23 mouse cellular contexts compared by ENCODE assay signal in the genomic region with DNA sequence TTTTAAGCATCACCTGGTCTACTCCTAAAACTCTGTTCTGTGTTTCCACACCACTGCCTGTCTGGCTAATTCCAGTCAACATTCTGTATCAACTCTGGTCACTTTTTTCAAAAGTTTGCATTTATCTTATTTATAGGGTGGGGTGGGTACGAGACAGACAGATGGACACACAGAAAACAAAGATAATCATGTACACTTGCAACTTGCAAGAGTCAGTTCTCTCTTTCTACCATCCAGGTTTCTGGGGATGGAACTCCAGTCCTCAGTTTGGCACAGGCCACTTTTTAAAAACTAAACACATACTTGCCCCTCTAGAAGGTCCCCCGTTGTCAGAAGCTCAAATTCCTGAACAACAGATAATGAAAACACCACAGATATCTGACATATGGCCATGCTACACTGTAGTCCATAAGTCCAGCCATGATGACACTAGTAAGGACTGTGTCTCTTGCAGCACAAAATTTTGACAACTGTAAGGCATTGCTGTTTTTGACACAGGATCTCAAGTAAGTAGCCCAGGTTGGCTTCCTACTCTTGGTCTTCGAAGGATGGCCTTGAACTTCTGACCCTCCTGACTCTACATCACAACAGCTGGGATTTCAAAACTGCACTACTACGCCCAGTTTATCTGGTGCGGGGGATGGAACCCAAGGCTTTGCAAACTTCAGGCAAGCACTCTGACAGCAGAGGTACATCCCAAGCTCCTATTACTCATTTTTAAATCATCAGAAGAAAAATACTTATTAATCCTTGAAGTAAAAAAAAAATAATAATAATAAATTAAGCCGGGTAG. TPM values are rescaled to one million over a fixed set of nuclear protein-coding genes. Genes with fewer than 3 reads are reported as not detected.
DNase-seq lines count a peak whose midpoint lies in the region; ATAC-seq and TF ChIP-seq lines count a peak whose summit lies in the region.
"Had no signal": no experiment of that assay in that cellular context is flagged by ENCODE, and none has a peak within 500 bp of the region (broad histone marks: within the 10 kb centered on the region; RNA-seq: fewer than 3 reads in every experiment).

No protein-coding gene starts in this region.

- TF ChIP-seq POLR2A in bone marrow, adult 2 months (IDR thresholded peaks at IDR 0.05; ENCODE audit: borderline replicate concordance, control insufficient read depth, low read depth, low read length): no peak

- TF ChIP-seq CTCF in bone marrow, adult 2 months (IDR thresholded peaks at IDR 0.05; ENCODE audit: control insufficient read depth, insufficient read depth, low read length): no peak

- no peak overlapping the region for H3K9ac ChIP-seq in intestine, embryonic 14.5 days (ENCODE audit: low read length)
- H3K9ac ChIP-seq in intestine, embryonic 15.5 days: no peak overlapping the region
- H3K9ac ChIP-seq in liver, embryonic 13.5 days: peak overlapping the region; percentile 30
- H3K9ac ChIP-seq: forebrain, embryonic 15.5 days; heart, embryonic 15.5 days; limb, embryonic 15.5 days; neural tube, embryonic 15.5 days had no signal

- ATAC-seq in intestine, embryonic 14.5 days (replicated peaks; ENCODE audit: low FRiP score, low TSS enrichment, low read depth): no peak
- no peak for ATAC-seq in intestine, embryonic 15.5 days
- no peak for ATAC-seq in liver, embryonic 13.5 days (ENCODE audit: low read depth)
- ATAC-seq: CD4-positive, CD25-positive, alpha-beta regulatory T cell, adult 4 months; forebrain, embryonic 15.5 days; lung, postnatal 0 days; midbrain, embryonic 16.5 days had no signal

- H3K36me3 ChIP-seq in intestine, embryonic 14.5 days (ENCODE audit: control insufficient read depth, insufficient read depth, low read length): peaks cover 22% of the 10 kb centered on the region
- 0 out of 2 replicates have a peak, but pooled peaks cover 3% of the 10 kb centered on the region for H3K36me3 ChIP-seq in intestine, embryonic 15.5 days
- peaks cover 34% of the 10 kb centered on the region for H3K36me3 ChIP-seq in liver, embryonic 13.5 days

- WGBS in intestine, embryonic 14.5 days: 71% methylated on average over 6 of the region's 6 CpGs
- 66% methylated on average over 6 of the region's 6 CpGs for WGBS in intestine, embryonic 15.5 days
- WGBS in bone marrow, adult 2 months: 67% methylated on average over 6 of the region's 6 CpGs
- WGBS in liver, embryonic 13.5 days (ENCODE audit: insufficient replicate concordance): 39% methylated on average over 6 of the region's 6 CpGs

- peaks cover 14% of the 10 kb centered on the region; the same call in 1 of the 2 replicates for H3K4me1 ChIP-seq in intestine, embryonic 14.5 days (replicated peaks; ENCODE audit: control insufficient read depth, insufficient read depth, low read length)
- 0 out of 2 replicates have a peak, but pooled peaks cover 6% of the 10 kb centered on the region for H3K4me1 ChIP-seq in intestine, embryonic 15.5 days (replicated peaks)
- no peaks in the 10 kb centered on the region; the same call in 1 of the 2 replicates for H3K4me1 ChIP-seq in bone marrow, adult 2 months (ENCODE audit: control insufficient read depth, insufficient read depth, low read length)
- peaks cover 47% of the 10 kb centered on the region for H3K4me1 ChIP-seq in liver, embryonic 13.5 days (replicated peaks)

- no peak overlapping the region for H3K27ac ChIP-seq in intestine, embryonic 14.5 days (ENCODE audit: low read depth)
- H3K27ac ChIP-seq in intestine, embryonic 15.5 days: no peak overlapping the region
- H3K27ac ChIP-seq in bone marrow, adult 2 months (ENCODE audit: control insufficient read depth, insufficient read depth, low read depth, low read length, poor library complexity): peak overlapping the region; percentile 30; the same call in 1 of the 2 replicates
- H3K27ac ChIP-seq in liver, embryonic 13.5 days: peak overlapping the region; percentile 87
- H3K27ac ChIP-seq: embryonic facial prominence, embryonic 10.5 days; forebrain, embryonic 15.5 days; hindbrain, embryonic 10.5 days; limb, embryonic 15.5 days; neural tube, embryonic 15.5 days; stomach, postnatal 0 days had no signal

- DNase-seq in intestine, embryonic 14.5 days (ENCODE audit: low spot score): peak; percentile 28
- peak; percentile 16 for DNase-seq in liver, embryonic 13.5 days
- DNase-seq in B cell, adult 2 months: no peak
- no peak for DNase-seq in left cerebral cortex, postnatal 4 days
- DNase-seq in lung, postnatal 36 days: no peak
- DNase-seq: adrenal gland, postnatal 36 days; cerebellum, adult 8-10 months; kidney, adult 8-10 months; kidney, postnatal 14 days; right cerebral cortex, postnatal 25 days had no signal

- no peak overlapping the region for H3K4me3 ChIP-seq in intestine, embryonic 14.5 days (ENCODE audit: low read depth, low read length)
- H3K4me3 ChIP-seq in intestine, embryonic 15.5 days (replicated peaks): no peak overlapping the region
- H3K4me3 ChIP-seq in bone marrow, adult 2 months (replicated peaks; ENCODE audit: control insufficient read depth, low read depth, low read length): no peak overlapping the region
- peak overlapping the region; percentile 83; the same call in 1 of the 2 replicates for H3K4me3 ChIP-seq in liver, embryonic 13.5 days (replicated peaks)
- H3K4me3 ChIP-seq: embryonic facial prominence, embryonic 10.5 days; forebrain, embryonic 15.5 days; hindbrain, embryonic 10.5 days; limb, embryonic 15.5 days; neural tube, embryonic 15.5 days had no signal

- H3K9me3 ChIP-seq in intestine, embryonic 14.5 days (ENCODE audit: control insufficient read depth, low read length): no peaks in the 10 kb centered on the region
- H3K9me3 ChIP-seq in intestine, embryonic 15.5 days: no peaks in the 10 kb centered on the region
- H3K9me3 ChIP-seq in liver, embryonic 13.5 days (replicated peaks): no peaks in the 10 kb centered on the region
- H3K9me3 ChIP-seq: embryonic facial prominence, embryonic 10.5 days; forebrain, embryonic 15.5 days; G1E; heart, embryonic 15.5 days; hindbrain, embryonic 10.5 days; limb, embryonic 15.5 days; neural tube, embryonic 15.5 days had no signal

- H3K27me3 ChIP-seq in intestine, embryonic 14.5 days (replicated peaks; ENCODE audit: control insufficient read depth, insufficient read depth, low read length): no peaks in the 10 kb centered on the region
- no peaks in the 10 kb centered on the region for H3K27me3 ChIP-seq in intestine, embryonic 15.5 days (replicated peaks)
- no peaks in the 10 kb centered on the region for H3K27me3 ChIP-seq in liver, embryonic 13.5 days
- H3K27me3 ChIP-seq: forebrain, embryonic 15.5 days; heart, embryonic 15.5 days; limb, embryonic 15.5 days; neural tube, embryonic 15.5 days had no signal

- H3K4me2 ChIP-seq in intestine, embryonic 14.5 days (ENCODE audit: low read length): no peak overlapping the region
- no peak overlapping the region for H3K4me2 ChIP-seq in intestine, embryonic 15.5 days (replicated peaks)
- peak overlapping the region; percentile 85 for H3K4me2 ChIP-seq in liver, embryonic 13.5 days
- H3K4me2 ChIP-seq: forebrain, embryonic 15.5 days; limb, embryonic 15.5 days had no signal

- intact Hi-C loops in left cerebral cortex, postnatal 4 days (cut with DNase I): no loop called here

RNA-seq across cellular contexts. Expression of a gene that starts 3.1 kb away (rescaled TPM):
- 59.0 and 62.8 TPM in 2 replicates for polyA plus RNA-seq in intestine, embryonic 14.5 days (2014; fragmentation: Nextera tagmentation; extraction: Ambion mirVana)
- polyA plus RNA-seq in intestine, embryonic 15.5 days (2015; fragmentation: Nextera tagmentation; extraction: Ambion mirVana): 39.4 and 40.0 TPM in 2 replicates
- 32.1 and 71.4 TPM in 2 replicates for polyA plus RNA-seq in bone marrow, adult 2 months (2011; ENCODE audit: insufficient read depth, insufficient read length, low replicate concordance, missing spikeins)
- polyA plus RNA-seq in liver, embryonic 13.5 days (2015; fragmentation: Nextera tagmentation; extraction: Ambion mirVana): 16.0 and 17.8 TPM in 2 replicates
- total RNA-seq in left cerebral cortex, postnatal 4 days (2021): 100 to 1,000 TPM; 200 to 212 TPM

Comparison
In these comparisons a context has a peak if more than half of its experiments do, and no peak if none do; other contexts are left out.
1. DNase-seq: peak in intestine, embryonic 14.5 days (single experiment) and liver, embryonic 13.5 days (single experiment); none in B cell, adult 2 months (0 of 2), left cerebral cortex, postnatal 4 days (single experiment) and lung, postnatal 36 days (single experiment).
2. H3K27ac ChIP-seq: peak in bone marrow, adult 2 months (single experiment) and liver, embryonic 13.5 days (single experiment); none in intestine, embryonic 14.5 days (single experiment) and intestine, embryonic 15.5 days (single experiment).